Mouse (Mus musculus) forebrain, embryonic 13.5 days (tissue): ENCODE measurements around the gene Nfe2l2. TPM values are rescaled to one million over a fixed set of nuclear protein-coding genes. Genes with fewer than 3 reads are reported as not detected.
A peak's percentile ranks its signal among the peaks of the same experiment; 100 is the strongest.

Experiments
- ATAC-seq: fragments of 200-750 bp; cut with Nextera tagmentation; 2 replicates; pipeline ENCODE4 v1.8.0; 2017
- H3K27ac ChIP-seq: fragments of 300-500 bp; sonication (generic); 2 replicates; pipeline ENCODE4 v1.5.1; 2015; ENCODE audit warnings: inconsistent platforms, mild to moderate bottlenecking, moderate library complexity
- H3K27me3 ChIP-seq: fragments of 300-500 bp; sonication (generic); 2 replicates; pipeline ENCODE4 v1.6.1; 2015; ENCODE audit warnings: mild to moderate bottlenecking, inconsistent platforms
- H3K36me3 ChIP-seq: fragments of 300-500 bp; sonication (generic); 2 replicates; pipeline ENCODE4 v1.6.1; 2015; ENCODE audit warnings: mild to moderate bottlenecking, inconsistent platforms; ENCODE audit not compliant: poor library complexity, severe bottlenecking
- H3K4me1 ChIP-seq: fragments of 300-500 bp; sonication (generic); 2 replicates; pipeline ENCODE4 v1.6.1; 2015; ENCODE audit warnings: inconsistent platforms
- H3K4me2 ChIP-seq: fragments of 300-500 bp; sonication (generic); 2 replicates; pipeline ENCODE4 v1.6.1; 2015; ENCODE audit warnings: inconsistent platforms, mild to moderate bottlenecking, moderate library complexity
- H3K4me3 ChIP-seq: fragments of 300-500 bp; sonication (generic); 2 replicates; pipeline ENCODE4 v1.5.1; 2015; ENCODE audit warnings: mild to moderate bottlenecking, inconsistent platforms
- H3K9ac ChIP-seq: fragments of 300-500 bp; sonication (generic); 2 replicates; pipeline ENCODE4 v1.6.1; 2015; ENCODE audit warnings: mild to moderate bottlenecking, inconsistent platforms
- H3K9me3 ChIP-seq: fragments of 300-500 bp; sonication (generic); replicated peaks from 2 replicates; pipeline ENCODE4 v1.6.1; 2016; ENCODE audit warnings: inconsistent platforms
- WGBS: fragments of 180-500 bp; shearing (Covaris S2); methylation state at CpG from one replicate; pipeline ENCODE4 v1.1.7; 2015; 5-methylcytosine and 5-hydroxymethylcytosine counted together
- polyA plus RNA-seq: library from polyadenylated mRNA; unstranded; fragments of >200 nt; fragmentation: Nextera tagmentation; extraction: Ambion mirVana; gene quantifications from 2 replicates; pipeline ENCODE4 v1.2.1, GENCODE M21; 2015

Gene Nfe2l2
- polyA plus RNA-seq, 1 experiment from 2014 or later = 15.9 TPM

- no peak for ATAC-seq
- 85% methylated on average over 10 of the region's 10 CpGs for WGBS
Observed at GRCm38 (mm10) chr2:75730052-75730451, 25.6 kb upstream of the Nfe2l2 start.

GRCm38 (mm10) chr2:75724863-75725445 lies 20.5 kb upstream of the Nfe2l2 start:
- Histone ChIP-seq H3K4me3 (no peak overlapping the region), H3K4me2 (no peak overlapping the region), H3K27me3 (no peaks in the 10 kb centered on the region), H3K9ac (no peak overlapping the region), H3K4me1 (no peaks in the 10 kb centered on the region), H3K36me3 (no peaks in the 10 kb centered on the region), H3K9me3 (no peaks in the 10 kb centered on the region), H3K27ac (no peak overlapping the region)
- no peak for ATAC-seq
- 80% methylated on average over 5 of the region's 5 CpGs for WGBS

More at GRCm38 (mm10) chr2:75730052-75730451, 25.6 kb upstream of the Nfe2l2 start:
- H3K4me3 ChIP-seq = no peak overlapping the region
- no peak overlapping the region for H3K27ac ChIP-seq
- no peaks in the 10 kb centered on the region for H3K36me3 ChIP-seq
- H3K4me2 ChIP-seq = no peak overlapping the region
- no peaks in the 10 kb centered on the region for H3K27me3 ChIP-seq
- H3K9ac ChIP-seq = no peak overlapping the region
- peaks cover 7% of the 10 kb centered on the region; the same call in 1 of the 2 replicates for H3K4me1 ChIP-seq
- H3K9me3 ChIP-seq = no peaks in the 10 kb centered on the region

- no peak for ATAC-seq
- no peak overlapping the region for H3K4me2 ChIP-seq
- H3K27ac ChIP-seq = no peak overlapping the region
- H3K36me3 ChIP-seq = no peaks in the 10 kb centered on the region
- H3K27me3 ChIP-seq = no peaks in the 10 kb centered on the region
- H3K9me3 ChIP-seq = no peaks in the 10 kb centered on the region
- WGBS = 94% methylated on average over 8 of the region's 8 CpGs
- H3K4me3 ChIP-seq = no peak overlapping the region
- no peak overlapping the region for H3K9ac ChIP-seq
- H3K4me1 ChIP-seq = no peaks in the 10 kb centered on the region
Observed at GRCm38 (mm10) chr2:75723481-75723880, 19.0 kb upstream of the Nfe2l2 start.

- Histone ChIP-seq H3K27ac (no peak overlapping the region), H3K36me3 (no peaks in the 10 kb centered on the region), H3K4me3 (no peak overlapping the region), H3K4me2 (no peak overlapping the region), H3K27me3 (no peaks in the 10 kb centered on the region), H3K9ac (no peak overlapping the region), H3K4me1 (no peaks in the 10 kb centered on the region), H3K9me3 (no peaks in the 10 kb centered on the region)
- 87% methylated on average over 5 of the region's 5 CpGs for WGBS
- no peak for ATAC-seq
Observed at GRCm38 (mm10) chr2:75722893-75723292, 18.5 kb upstream of the Nfe2l2 start.

- 89% methylated on average over 11 of the region's 11 CpGs for WGBS
- ATAC-seq = no peak
Observed at GRCm38 (mm10) chr2:75720236-75721027, 16.0 kb upstream of the Nfe2l2 start.

GRCm38 (mm10) chr2:75719331-75719869 lies 15.0 kb upstream of the Nfe2l2 start:
- Histone ChIP-seq H3K9ac (no peak overlapping the region), H3K4me1 (0 out of 2 replicates have a peak, but pooled peaks cover 9% of the 10 kb centered on the region), H3K4me2 (no peak overlapping the region), H3K27ac (no peak overlapping the region), H3K4me3 (no peak overlapping the region), H3K36me3 (no peaks in the 10 kb centered on the region), H3K9me3 (no peaks in the 10 kb centered on the region), H3K27me3 (no peaks in the 10 kb centered on the region)
- 78% methylated on average over 3 of the region's 3 CpGs for WGBS
- ATAC-seq = no peak

More at GRCm38 (mm10) chr2:75720236-75721027, 16.0 kb upstream of the Nfe2l2 start:
- H3K9ac ChIP-seq = no peak overlapping the region
- no peak overlapping the region for H3K27ac ChIP-seq
- H3K36me3 ChIP-seq = no peaks in the 10 kb centered on the region
- H3K4me1 ChIP-seq = 0 out of 2 replicates have a peak, but pooled peaks cover 9% of the 10 kb centered on the region
- no peak overlapping the region for H3K4me3 ChIP-seq
- no peaks in the 10 kb centered on the region for H3K9me3 ChIP-seq
- no peak overlapping the region for H3K4me2 ChIP-seq
- no peaks in the 10 kb centered on the region for H3K27me3 ChIP-seq

GRCm38 (mm10) chr2:75716046-75717016 lies 11.9 kb upstream of the Nfe2l2 start:
- H3K4me3 ChIP-seq = no peak overlapping the region
- 0 out of 2 replicates have a peak, but pooled peaks cover 9% of the 10 kb centered on the region for H3K4me1 ChIP-seq
- no peaks in the 10 kb centered on the region for H3K27me3 ChIP-seq
- ATAC-seq = 0 out of 2 replicates have a peak, but pooled peaks have one; percentile 16
- H3K27ac ChIP-seq = no peak overlapping the region
- no peak overlapping the region for H3K9ac ChIP-seq
- WGBS = 47% methylated on average over 12 of the region's 12 CpGs
- H3K4me2 ChIP-seq = no peak overlapping the region
- H3K36me3 ChIP-seq = no peaks in the 10 kb centered on the region
- no peaks in the 10 kb centered on the region for H3K9me3 ChIP-seq

GRCm38 (mm10) chr2:75714766-75715165 lies 10.3 kb upstream of the Nfe2l2 start:
- Histone ChIP-seq H3K4me2 (no peak overlapping the region), H3K9ac (no peak overlapping the region), H3K4me1 (0 out of 2 replicates have a peak, but pooled peaks cover 9% of the 10 kb centered on the region), H3K4me3 (no peak overlapping the region), H3K27ac (no peak overlapping the region), H3K36me3 (no peaks in the 10 kb centered on the region), H3K27me3 (no peaks in the 10 kb centered on the region), H3K9me3 (no peaks in the 10 kb centered on the region)
- 44% methylated on average over 4 of the region's 4 CpGs for WGBS
- no peak for ATAC-seq

- WGBS = 86% methylated on average over 3 of the region's 3 CpGs
- peaks cover 4% of the 10 kb centered on the region; the same call in 1 of the 2 replicates for H3K9me3 ChIP-seq
- no peak overlapping the region for H3K9ac ChIP-seq
Observed at GRCm38 (mm10) chr2:75713083-75713482, 8.6 kb upstream of the Nfe2l2 start.

GRCm38 (mm10) chr2:75707420-75707819 lies 3.0 kb upstream of the Nfe2l2 start:
- Histone ChIP-seq H3K9ac (no peak overlapping the region), H3K36me3 (no peaks in the 10 kb centered on the region), H3K9me3 (peaks cover 4% of the 10 kb centered on the region; the same call in 1 of the 2 replicates), H3K27ac (no peak overlapping the region), H3K4me3 (no peak overlapping the region), H3K27me3 (no peaks in the 10 kb centered on the region), H3K4me1 (peaks cover 30% of the 10 kb centered on the region), H3K4me2 (no peak overlapping the region)
- 19% methylated on average over 1 of the region's 1 CpGs for WGBS
- ATAC-seq = no peak

More at GRCm38 (mm10) chr2:75713083-75713482, 8.6 kb upstream of the Nfe2l2 start:
- Histone ChIP-seq H3K27ac (no peak overlapping the region), H3K4me2 (no peak overlapping the region), H3K36me3 (no peaks in the 10 kb centered on the region), H3K27me3 (no peaks in the 10 kb centered on the region), H3K4me3 (no peak overlapping the region), H3K4me1 (0 out of 2 replicates have a peak, but pooled peaks cover 9% of the 10 kb centered on the region)
- no peak for ATAC-seq

- H3K27ac ChIP-seq = 0 out of 2 replicates have a peak overlapping the region, but pooled peaks have one; percentile 28
- 40% methylated on average over 5 of the region's 5 CpGs for WGBS
Observed at GRCm38 (mm10) chr2:75706435-75706834, 2.0 kb upstream of the Nfe2l2 start.

More at GRCm38 (mm10) chr2:75706435-75706834, 2.0 kb upstream of the Nfe2l2 start:
- peaks cover 4% of the 10 kb centered on the region; the same call in 1 of the 2 replicates for H3K9me3 ChIP-seq
- no peak overlapping the region for H3K9ac ChIP-seq
- H3K4me3 ChIP-seq = no peak overlapping the region
- H3K27me3 ChIP-seq = no peaks in the 10 kb centered on the region
- H3K36me3 ChIP-seq = no peaks in the 10 kb centered on the region
- ATAC-seq = no peak
- H3K4me2 ChIP-seq = no peak overlapping the region
- H3K4me1 ChIP-seq = peaks cover 33% of the 10 kb centered on the region
